Mouse (Mus musculus) central nervous system, embryonic 18 days (tissue): ENCODE measurements around the gene Rpa2. TPM values are rescaled to one million over a fixed set of nuclear protein-coding genes. Genes with fewer than 3 reads are reported as not detected.

ENCODE experiments used
- polyA plus RNA-seq: library from polyadenylated mRNA; depleted of rRNA; stranded (reverse); fragments of >200 nt; gene quantifications from 2 replicates; pipeline ENCODE4 v1.2.3, GENCODE M21; 2012; rRNA removed

Rpa2 gene
- polyA plus RNA-seq = 28.2 and 31.2 TPM in 2 replicates

DNA sequence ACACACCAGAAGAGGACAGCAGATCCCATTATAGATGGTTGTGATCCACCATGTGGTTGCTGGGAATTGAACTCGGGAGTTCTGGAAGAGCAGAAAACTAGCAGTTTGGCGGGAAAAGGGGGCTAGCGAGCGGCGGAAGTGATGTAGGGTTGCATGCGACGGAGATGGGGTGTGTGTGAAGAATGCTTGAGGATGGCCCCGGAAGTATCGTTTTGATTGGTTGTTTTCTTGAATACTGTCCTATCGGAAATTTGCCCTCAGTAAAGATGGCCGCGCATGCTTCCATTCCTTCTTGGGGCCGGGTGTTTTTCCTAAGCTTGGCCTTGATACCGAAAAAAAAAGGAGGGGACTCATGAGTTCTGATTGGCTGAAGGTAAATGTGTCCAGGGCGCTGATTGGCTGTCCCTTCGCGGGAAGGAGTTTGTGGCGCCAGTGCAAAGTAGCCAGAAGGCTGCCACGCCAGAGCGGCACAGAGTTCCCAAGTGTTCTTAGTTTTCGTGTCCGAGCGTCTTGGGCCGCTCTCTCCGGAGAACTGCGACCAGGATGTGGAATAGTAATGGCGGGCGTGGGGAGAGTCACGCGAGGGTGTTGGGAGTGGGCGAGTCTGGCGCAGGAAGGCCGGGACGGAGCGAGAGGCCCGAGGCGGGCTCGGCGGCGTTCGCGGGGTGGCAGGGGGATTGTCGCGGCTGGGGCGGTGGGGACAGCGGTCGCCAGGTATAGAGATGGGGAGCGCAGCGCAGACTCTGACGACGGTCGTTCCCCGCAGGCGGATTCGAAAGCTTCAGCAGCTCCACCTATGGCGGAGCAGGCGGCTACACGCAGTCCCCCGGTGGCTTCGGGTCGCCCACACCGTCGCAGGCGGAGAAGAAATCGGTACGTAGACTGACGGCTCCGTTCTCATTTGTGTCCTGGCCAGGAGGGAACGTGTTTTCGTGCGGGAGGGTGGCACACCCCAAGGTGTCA lies at the start of gene Rpa2:
Gene Rpa2 (plus strand): TSS at position 419 of the 963 bp plus-strand sequence.

DNA sequence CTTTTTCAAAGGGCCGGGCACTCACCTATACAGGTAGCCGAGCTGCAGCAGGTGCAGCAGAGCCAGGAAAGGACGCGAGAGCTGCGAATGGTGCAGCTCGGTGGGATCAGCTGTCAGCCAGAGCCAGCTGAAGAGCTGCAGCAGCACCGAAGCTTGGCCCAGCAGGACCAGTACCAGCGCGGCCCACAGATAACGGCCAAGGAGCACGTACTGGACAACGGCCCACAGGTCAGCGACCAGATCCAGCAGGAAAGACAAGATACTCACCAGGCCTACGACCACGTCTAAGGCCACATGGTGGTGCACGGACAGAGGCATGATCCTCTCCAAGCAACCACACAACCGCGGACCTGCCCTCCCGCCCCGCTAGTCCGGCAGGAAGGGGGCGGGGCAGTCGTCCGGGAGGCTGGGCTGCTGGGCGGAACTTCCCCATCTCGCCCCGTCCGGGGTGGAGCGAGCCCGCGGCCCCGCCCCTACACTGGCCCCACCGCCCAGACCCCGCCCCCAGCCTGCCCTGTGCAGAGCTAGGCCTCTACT lies 35.9 kb upstream of the Rpa2 start, which contains the start of gene Xkr8:
Gene Xkr8 (minus strand): TSS at position 399 of the 537 bp plus-strand sequence.

DNA sequence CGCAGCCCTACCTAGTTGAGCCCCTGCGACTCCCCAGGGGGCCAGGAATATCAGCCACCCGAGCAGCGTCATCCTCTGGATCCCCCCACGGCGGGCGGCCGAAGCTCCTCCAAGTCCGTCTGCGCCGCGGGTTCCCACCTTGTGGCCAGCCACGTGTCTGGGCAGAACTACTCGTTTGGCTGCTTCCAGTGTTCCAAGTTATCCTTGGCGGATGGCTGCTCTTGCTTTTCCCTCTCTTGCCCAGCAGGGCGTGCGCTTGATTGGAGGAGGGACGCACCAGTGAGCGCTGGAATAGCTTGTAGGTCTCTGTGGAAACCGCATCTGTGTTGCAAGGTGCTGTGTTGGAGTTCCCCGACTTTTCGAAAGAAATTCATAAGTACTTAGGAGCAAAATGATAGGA lies 11.2 kb upstream of the Rpa2 start, which contains the start of gene Smpdl3b:
Gene Smpdl3b (minus strand): TSS at position 279 of the 400 bp plus-strand sequence.

DNA sequence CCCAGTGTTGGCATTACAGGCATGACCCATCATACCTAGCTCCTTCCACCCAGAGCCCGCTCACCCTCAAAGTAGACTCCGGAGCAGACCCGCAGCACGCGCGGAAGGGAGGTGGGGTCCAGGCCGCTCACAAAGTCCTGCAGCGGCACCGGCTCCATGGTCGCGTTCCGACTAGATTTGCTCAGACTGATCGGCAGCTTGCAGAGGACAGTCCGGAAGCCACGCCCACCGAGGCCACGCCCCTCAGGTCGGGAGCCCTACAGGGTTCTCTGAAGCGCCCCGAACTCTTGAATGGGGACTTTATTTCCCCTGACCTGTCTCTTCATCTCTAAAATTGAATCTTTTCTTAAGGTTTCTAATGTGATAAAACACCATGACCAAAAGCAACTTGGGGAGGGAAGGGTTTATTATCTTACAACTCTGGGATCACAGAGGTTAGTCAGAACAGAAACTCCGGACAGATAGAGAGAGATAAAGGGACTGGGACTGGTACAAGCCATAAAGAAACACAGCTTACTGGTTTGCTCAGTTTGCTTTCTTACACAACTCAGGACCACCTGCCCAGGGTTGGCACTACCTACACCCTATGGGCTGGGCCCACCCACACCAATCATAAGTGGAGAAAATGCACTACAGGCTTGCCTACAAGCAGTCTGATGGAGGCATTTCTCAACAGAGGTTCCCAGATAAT lies 28.2 kb downstream of the Rpa2 start, which contains the start of gene Themis2:
Gene Themis2 (minus strand): TSS at position 192 of the 691 bp plus-strand sequence.

Other genes starting within 250 kb of the Rpa2 start
- 1,218 and 1,264 TPM in 2 replicates for gene Atpif1, start 234.7 kb upstream of the Rpa2 start, polyA plus RNA-seq
- gene Dnajc8, start 232.8 kb upstream of the Rpa2 start, polyA plus RNA-seq = 111 and 118 TPM in 2 replicates
- gene Ptafr, start 204.3 kb upstream of the Rpa2 start, polyA plus RNA-seq = 0.32 and 0.35 TPM in 2 replicates
- gene Eya3, start 129.3 kb upstream of the Rpa2 start, polyA plus RNA-seq = 23.3 and 24.0 TPM in 2 replicates
- gene Xkr8, start 35.8 kb upstream of the Rpa2 start, polyA plus RNA-seq = 5.0 and 5.6 TPM in 2 replicates
- 0.74 and 0.90 TPM in 2 replicates for gene Smpdl3b, start 11.1 kb upstream of the Rpa2 start, polyA plus RNA-seq
- gene Themis2, start 28.1 kb downstream of the Rpa2 start, polyA plus RNA-seq = 0.35 and 0.39 TPM in 2 replicates
- gene Ppp1r8, start 74.8 kb downstream of the Rpa2 start, polyA plus RNA-seq = 87.9 and 91.2 TPM in 2 replicates
- gene Stx12, start 116.2 kb downstream of the Rpa2 start, polyA plus RNA-seq = 150 and 154 TPM in 2 replicates
- gene Fam76a, start 154.2 kb downstream of the Rpa2 start, polyA plus RNA-seq = 21.6 and 22.3 TPM in 2 replicates
- 0.05 and 0.12 TPM in 2 replicates for gene Fgr, start 205.8 kb downstream of the Rpa2 start, polyA plus RNA-seq
- gene Ahdc1, start 242.9 kb downstream of the Rpa2 start, polyA plus RNA-seq = 17.4 and 21.8 TPM in 2 replicates